Comparison of ENCODE assay signal across 25 mouse cellular contexts in the genomic region with DNA sequence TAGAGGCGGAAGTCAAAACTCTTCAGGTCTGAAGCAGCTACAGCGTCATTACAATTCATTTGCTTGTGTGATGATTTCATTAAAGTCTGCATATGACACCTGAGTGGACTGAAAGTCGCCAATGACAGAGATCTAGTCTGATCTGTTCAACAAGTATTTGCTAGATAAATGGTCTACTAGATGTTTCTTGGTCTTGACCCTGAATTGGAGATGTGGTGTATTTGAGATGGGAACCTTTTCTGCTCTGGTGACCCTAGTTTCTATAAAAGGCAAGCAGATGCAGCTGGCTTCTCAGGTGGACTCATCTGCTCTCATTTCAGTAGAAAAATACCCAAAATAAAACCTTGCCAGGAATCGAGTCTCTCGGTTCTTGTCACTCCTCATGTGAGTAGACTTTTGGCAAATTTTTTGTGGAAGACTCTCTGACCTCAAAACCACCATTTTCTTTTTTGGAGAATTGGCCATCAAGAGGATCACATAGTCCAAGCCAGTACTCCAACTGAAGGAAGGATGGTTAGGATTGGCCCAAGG. TPM values are rescaled to one million over a fixed set of nuclear protein-coding genes. Genes with fewer than 3 reads are reported as not detected.
DNase-seq lines count a peak whose midpoint lies in the region; ATAC-seq and TF ChIP-seq lines count a peak whose summit lies in the region.
"Had no signal": no experiment of that assay in that cellular context is flagged by ENCODE, and none has a peak within 500 bp of the region (broad histone marks: within the 10 kb centered on the region; RNA-seq: fewer than 3 reads in every experiment).

No protein-coding gene starts in this region.

- H3K27me3 ChIP-seq in spleen, adult 2 months (ENCODE audit: control insufficient read depth, insufficient read depth, low read length): no peaks in the 10 kb centered on the region
- H3K27me3 ChIP-seq: embryonic facial prominence, embryonic 13.5 days; embryonic facial prominence, embryonic 15.5 days had no signal

- H3K27ac ChIP-seq in spleen, adult 2 months (ENCODE audit: insufficient read depth, low read length): peak overlapping the region; percentile 48; the same call in 1 of the 2 replicates
- H3K27ac ChIP-seq: embryonic facial prominence, embryonic 13.5 days; embryonic facial prominence, embryonic 15.5 days; forebrain, embryonic 10.5 days; forebrain, embryonic 12.5 days had no signal

- TF ChIP-seq CTCF in spleen, adult 2 months (IDR thresholded peaks at IDR 0.05; ENCODE audit: extremely low read depth, insufficient read depth, insufficient read length, insufficient replicate concordance): no peak

- DNase-seq in spleen, adult 2 months (ENCODE audit: low read depth in 1 of 2, low spot score in 2 of 2): no peak
- no peak for DNase-seq in spleen, postnatal 14 days (ENCODE audit: low spot score in 2 of 2)
- DNase-seq in A20 (ENCODE audit: low read depth, low spot score): peak; percentile 52
- DNase-seq in urinary bladder, adult 18-20 months (ENCODE audit: low spot score in 2 of 2): no peak
- DNase-seq in embryo, embryonic 9.5 days (ENCODE audit: extremely low spot score): no peak
- DNase-seq: adrenal gland, adult 8-10 months; adrenal gland, postnatal 14 days; adrenal gland, postnatal 36 days; cerebellum, adult 11-12 months; cerebellum, adult 2 months; cerebellum, adult 9-10 months; cerebellum, postnatal 10 days; cerebellum, postnatal 25 days; forebrain, postnatal 0 days had no signal

- H3K4me3 ChIP-seq in spleen, adult 2 months (ENCODE audit: extremely low read depth, insufficient read depth, insufficient read length): no peak overlapping the region
- H3K4me3 ChIP-seq: embryonic facial prominence, embryonic 13.5 days; embryonic facial prominence, embryonic 15.5 days; erythroblast, embryonic 14.5 days; forebrain, embryonic 10.5 days; forebrain, embryonic 12.5 days had no signal

- TF ChIP-seq POLR2A in spleen, adult 2 months (IDR thresholded peaks at IDR 0.05; ENCODE audit: low read depth, low read length): no peak

- H3K36me3 ChIP-seq in spleen, adult 2 months (ENCODE audit: control insufficient read depth, insufficient read depth, low read length): peaks cover 5% of the 10 kb centered on the region
- H3K36me3 ChIP-seq: embryonic facial prominence, embryonic 13.5 days; embryonic facial prominence, embryonic 15.5 days; forebrain, embryonic 10.5 days; forebrain, embryonic 12.5 days; G1E had no signal

- WGBS in spleen, adult 2 months: 42% methylated on average over 5 of the region's 5 CpGs

- ATAC-seq in neutrophil, adult 5-6 weeks (ENCODE audit: extremely low read depth, insufficient number of reproducible peaks, low FRiP score, poor library complexity, severe bottlenecking): peak; percentile 42; the same call in 1 of the 2 replicates
- ATAC-seq: activated CD4-positive, CD25-positive, alpha-beta regulatory T cell, adult 4 months; forebrain, embryonic 14.5 days; forebrain, postnatal 0 days; Patski had no signal

- H3K4me1 ChIP-seq in spleen, adult 2 months (ENCODE audit: control insufficient read depth, insufficient read depth, insufficient read length): peaks cover 13% of the 10 kb centered on the region
- H3K4me1 ChIP-seq: embryonic facial prominence, embryonic 13.5 days; embryonic facial prominence, embryonic 15.5 days; forebrain, embryonic 10.5 days; forebrain, embryonic 12.5 days had no signal

RNA-seq across cellular contexts. Expression of gene Pou2af1, which starts 12.2 kb away (rescaled TPM):
- 171 and 264 TPM in 2 replicates for polyA plus RNA-seq in spleen, adult 2 months (2012; rRNA removed)
- total RNA-seq in neutrophil, adult 5-6 weeks (2017): 296 and 308 TPM in 2 replicates
- total RNA-seq: adrenal gland, postnatal 36 days had no signal
- polyA plus RNA-seq: embryonic facial prominence, embryonic 11.5 days; forebrain, embryonic 10.5 days; forebrain, embryonic 12.5 days; forebrain, postnatal 0 days; G1E; Patski had no signal

RNA-seq across cellular contexts. Expression of gene Colca2, which starts 52.7 kb away (rescaled TPM):
- polyA plus RNA-seq in spleen, adult 2 months (2012; rRNA removed): 0.46 and 0.83 TPM in 2 replicates
- not detected in 2 replicates for total RNA-seq in neutrophil, adult 5-6 weeks (2017)
- polyA plus RNA-seq: activated CD4-positive, CD25-positive, alpha-beta regulatory T cell, adult 4 months; erythroblast, embryonic 14.5 days; G1E had no signal
